Mouse (Mus musculus) lung, adult 18-20 months (tissue): ENCODE results near the gene Cmc4.

Source experiments
- DNase-seq, 2 experiments: peaks; one replicate each; pipeline ENCODE4 v3.0.0; 2022; ENCODE audit warnings: mixed read lengths in 2 of 2

Cmc4 gene

GRCm38 (mm10) chrX:75415936-75416785 is at the start of gene Cmc4, which contains the start of the genes Mtcp1 and Brcc3:
Cmc4 (minus strand) TSS chrX:75416584.
Mtcp1 (minus strand) TSS chrX:75416588.
Brcc3 (plus strand) TSS chrX:75416628.
- peak; percentile 92 to 93 for DNase-seq

GRCm38 (mm10) chrX:75454597-75454996 is 38.2 kb upstream of the Cmc4 start:
- no peak for DNase-seq

GRCm38 (mm10) chrX:75409711-75410110 is 6.7 kb downstream of the Cmc4 start:
- no peak for DNase-seq

- DNase-seq = no peak
These were observed 13.0 kb downstream of the Cmc4 start for GRCm38 (mm10) chrX:75403350-75403749.

- peak in 1 of 2 experiments; percentile 50 for DNase-seq
These were observed 13.7 kb downstream of the Cmc4 start for GRCm38 (mm10) chrX:75402668-75403067.

- no peak for DNase-seq
These were observed 16.9 kb downstream of the Cmc4 start for GRCm38 (mm10) chrX:75399471-75399870.

GRCm38 (mm10) chrX:75382195-75382771 is 34.1 kb downstream of the Cmc4 start, which contains the start of the genes Fundc2 and F8:
Fundc2 (plus strand) TSS chrX:75382399.
F8 (minus strand) TSS chrX:75382615.
- peak; percentile 63 to 71 for DNase-seq

- no peak for DNase-seq
These were observed 34.7 kb downstream of the Cmc4 start for GRCm38 (mm10) chrX:75381699-75382098.

- no peak for DNase-seq
These were observed 35.2 kb downstream of the Cmc4 start for GRCm38 (mm10) chrX:75381176-75381575.

- DNase-seq = no peak
These were observed 39.6 kb downstream of the Cmc4 start for GRCm38 (mm10) chrX:75376815-75377214.

GRCm38 (mm10) chrX:75372666-75373425 is 43.5 kb downstream of the Cmc4 start:
- DNase-seq = peak in 1 of 2 experiments; percentile 7

GRCm38 (mm10) chrX:75370197-75370596 is 46.2 kb downstream of the Cmc4 start:
- no peak for DNase-seq
